Mouse (Mus musculus) E14TG2a.4 (cell line): ENCODE measurements around the gene Cilp2.

Source experiments
- CTCF ChIP-seq: conservative IDR thresholded peaks from 2 replicates; pipeline ENCODE4 v1.5.1; 2014; ENCODE audit warnings: low read length
- NANOG ChIP-seq: IDR thresholded peaks from 2 replicates; pipeline ENCODE4 v1.6.1; 2014; ENCODE audit warnings: borderline replicate concordance, low read length, mixed read lengths

DNA sequence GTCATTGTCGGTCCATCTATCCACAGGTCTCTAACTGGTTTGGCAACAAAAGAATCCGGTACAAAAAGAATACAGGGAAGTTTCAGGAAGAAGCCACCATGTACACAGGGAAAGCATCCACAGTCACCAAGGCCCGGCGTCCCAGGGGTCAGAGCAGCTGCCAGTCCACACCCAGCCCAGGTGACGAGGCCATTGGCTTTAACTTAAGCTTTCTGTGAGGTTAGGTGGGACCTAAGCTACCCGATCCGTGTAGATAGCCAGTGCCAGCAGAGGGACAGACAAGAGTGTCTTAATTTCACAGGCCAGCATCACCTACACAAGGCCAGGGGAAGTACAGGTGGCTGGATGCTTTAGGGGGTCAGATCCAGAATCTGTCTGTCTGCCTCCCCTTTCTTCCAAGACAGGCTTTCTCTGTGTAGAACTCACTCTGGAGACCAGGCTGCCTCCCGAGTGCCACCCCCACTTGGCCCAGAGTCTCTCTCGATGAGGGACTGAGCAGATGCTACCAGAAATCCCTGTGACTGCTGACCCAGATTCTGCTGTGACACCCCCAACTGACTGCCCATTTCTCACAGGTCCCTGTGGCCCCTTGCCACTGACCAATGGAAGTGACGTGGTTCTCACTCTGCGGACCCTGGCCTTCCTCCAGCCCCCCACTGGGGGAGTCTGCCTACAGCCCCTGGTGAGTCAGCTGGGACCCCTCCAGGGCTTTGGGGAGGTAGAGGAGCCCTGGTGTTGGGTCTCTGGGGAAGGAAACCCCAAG is 17.3 kb downstream of the Cilp2 start:
- TF ChIP-seq CTCF, result no peak
- no peak for TF ChIP-seq NANOG
